Mouse (Mus musculus) E14TG2a.4 (cell line): ENCODE measurements around the gene Rnf207.

Experiments used
- H3K27me3 ChIP-seq: 2 replicates; pipeline ENCODE4 v1.6.1; 2014; ENCODE audit warnings: low read length, control low read depth; ENCODE audit not compliant: insufficient read depth
- H3K36me3 ChIP-seq: 2 replicates; pipeline ENCODE4 v1.6.1; 2014; ENCODE audit warnings: low read length, control low read depth; ENCODE audit not compliant: insufficient read depth
- H3K4me1 ChIP-seq: replicated peaks from 2 replicates; pipeline ENCODE4 v1.6.1; 2014; ENCODE audit warnings: low read depth, low read length, control low read depth
- H3K4me3 ChIP-seq: replicated peaks from 2 replicates; pipeline ENCODE4 v1.5.1; 2014; ENCODE audit warnings: mild to moderate bottlenecking, low read length
- H3K9me3 ChIP-seq: 2 replicates; pipeline ENCODE4 v1.6.1; 2014; ENCODE audit warnings: low read length, control low read depth
- CTCF ChIP-seq: conservative IDR thresholded peaks from 2 replicates; pipeline ENCODE4 v1.5.1; 2014; ENCODE audit warnings: low read length
- NANOG ChIP-seq: IDR thresholded peaks from 2 replicates; pipeline ENCODE4 v1.6.1; 2014; ENCODE audit warnings: borderline replicate concordance, low read length, mixed read lengths
- POU5F1 ChIP-seq: IDR thresholded peaks from 2 replicates; pipeline ENCODE4 v1.6.1; 2014; ENCODE audit warnings: low read length, borderline replicate concordance

Rnf207 gene

DNA sequence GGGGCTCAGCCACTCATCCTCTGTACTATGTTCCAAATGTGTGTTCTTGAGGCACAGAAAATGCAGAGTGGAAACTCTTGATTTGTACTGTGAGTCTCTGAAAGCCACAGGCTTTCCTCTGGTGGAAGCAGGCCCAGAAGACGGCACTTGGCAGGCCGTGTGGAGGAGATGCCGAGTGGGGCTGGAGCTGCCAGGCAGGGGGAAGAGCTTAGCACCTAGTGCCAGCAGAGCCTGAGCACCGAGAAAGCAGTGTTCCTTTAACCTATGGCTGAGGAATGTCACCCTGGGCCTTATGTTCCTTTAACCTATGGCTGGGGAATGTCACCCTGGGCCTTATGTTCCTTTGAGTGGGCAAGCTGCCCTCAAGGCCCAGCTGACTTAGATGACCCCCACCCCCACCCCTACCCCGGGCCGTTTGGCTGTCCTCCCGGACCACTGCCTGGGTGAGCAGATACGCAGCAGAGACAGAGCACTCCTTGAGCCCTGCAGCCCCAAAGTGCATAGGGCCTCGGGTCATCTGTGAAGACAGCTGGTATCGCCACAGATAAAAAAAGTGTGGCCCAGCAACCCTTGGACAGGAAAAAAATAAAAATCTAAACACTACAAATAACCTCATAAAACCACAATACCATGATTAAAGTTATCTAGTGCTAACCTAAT lies 52.4 kb downstream of the Rnf207 start:
- H3K4me1 ChIP-seq: peaks cover 69% of the 10 kb centered on the region
- no peaks in the 10 kb centered on the region for H3K9me3 ChIP-seq
- no peak for TF ChIP-seq POU5F1
- TF ChIP-seq NANOG: no peak
- TF ChIP-seq CTCF: no peak
- H3K36me3 ChIP-seq: peaks cover 28% of the 10 kb centered on the region
- H3K27me3 ChIP-seq: no peaks in the 10 kb centered on the region
- no peak overlapping the region for H3K4me3 ChIP-seq

DNA sequence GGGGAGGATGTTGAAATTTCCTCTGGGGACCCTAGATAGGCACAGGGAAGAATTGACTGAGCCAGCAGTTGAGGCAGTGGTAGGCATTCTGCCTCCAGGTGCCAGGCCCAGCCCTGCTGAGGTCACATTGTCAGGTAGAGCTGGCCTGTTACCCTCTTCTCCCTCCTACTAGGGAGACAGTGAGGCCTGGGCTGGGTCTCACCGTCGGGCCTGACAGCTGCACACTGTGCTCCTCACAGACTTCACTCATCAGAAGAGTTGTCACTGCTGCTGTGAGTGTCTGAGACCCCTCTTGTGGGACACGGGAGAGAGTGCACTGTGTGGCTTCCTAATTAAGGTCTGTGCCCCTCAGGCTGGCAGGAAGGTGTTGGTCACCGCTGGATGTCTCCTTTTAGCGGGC lies 53.0 kb downstream of the Rnf207 start:
- no peak for TF ChIP-seq CTCF
- no peak for TF ChIP-seq NANOG
- TF ChIP-seq POU5F1: no peak
- Histone ChIP-seq H3K9me3 (no peaks in the 10 kb centered on the region), H3K4me1 (peaks cover 74% of the 10 kb centered on the region), H3K4me3 (peak overlapping the region; percentile 5; the same call in 1 of the 2 replicates), H3K36me3 (peaks cover 27% of the 10 kb centered on the region), H3K27me3 (no peaks in the 10 kb centered on the region)

DNA sequence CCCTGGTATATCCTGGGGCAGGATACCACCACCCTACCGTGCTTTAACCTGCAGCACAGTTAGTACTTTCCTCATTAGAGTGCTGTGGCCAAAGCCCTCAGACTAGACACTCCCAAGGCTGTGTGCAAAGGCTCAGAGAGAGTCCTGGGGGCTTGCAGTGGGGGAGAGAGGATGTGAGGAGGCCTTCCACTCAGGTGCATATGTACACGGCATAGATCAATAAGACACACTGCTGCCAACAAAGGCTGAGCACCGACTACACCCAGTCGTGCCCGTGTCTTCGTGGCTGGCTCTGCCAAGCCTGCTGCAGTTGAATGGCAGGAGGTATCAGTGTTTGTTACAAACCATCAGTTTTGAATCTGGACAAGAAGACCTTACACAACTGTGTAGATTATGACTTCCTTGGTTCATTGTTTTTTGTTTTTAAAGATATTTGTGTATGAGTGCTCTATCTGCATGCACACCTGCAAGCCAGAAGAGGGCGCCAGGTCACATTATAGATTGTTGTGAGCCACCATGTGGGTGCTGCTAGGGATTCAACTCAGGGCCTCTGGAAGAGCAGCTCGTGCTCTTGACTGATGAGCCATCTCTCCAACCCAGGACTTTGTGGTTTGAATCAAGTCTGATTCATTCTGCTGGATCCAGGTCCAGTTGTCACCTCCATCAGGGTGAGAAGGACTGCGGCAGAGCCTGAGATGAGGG lies 53.8 kb downstream of the Rnf207 start:
- no peaks in the 10 kb centered on the region for H3K27me3 ChIP-seq
- TF ChIP-seq CTCF (peak; percentile 65), NANOG (no peak)
- peaks cover 33% of the 10 kb centered on the region for H3K36me3 ChIP-seq

DNA sequence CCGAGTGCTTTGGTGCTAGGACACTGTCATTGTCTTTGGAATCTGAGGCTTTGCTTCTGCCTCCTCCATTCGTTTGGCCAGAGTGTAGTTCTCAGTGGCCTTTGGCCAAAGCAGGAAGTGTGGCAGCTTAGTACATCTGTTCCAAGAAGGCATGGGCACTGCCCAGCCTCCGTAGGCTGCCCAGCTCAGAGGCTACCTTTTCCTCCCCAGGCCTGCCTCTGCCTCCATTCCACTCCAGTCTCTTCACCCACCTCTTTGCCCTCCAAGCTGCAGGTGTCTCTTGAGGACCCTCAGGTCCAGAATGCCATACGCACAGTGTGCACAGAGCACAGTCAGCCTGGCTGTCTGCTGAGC lies 54.6 kb downstream of the Rnf207 start:
- peaks cover 63% of the 10 kb centered on the region for H3K4me1 ChIP-seq
- H3K9me3 ChIP-seq: no peaks in the 10 kb centered on the region
- no peak for TF ChIP-seq POU5F1
- TF ChIP-seq NANOG: no peak
- no peak for TF ChIP-seq CTCF
- peaks cover 39% of the 10 kb centered on the region for H3K36me3 ChIP-seq
- H3K4me3 ChIP-seq: peak overlapping the region; percentile 55
- H3K27me3 ChIP-seq: no peaks in the 10 kb centered on the region

More for the DNA sequence above, 53.8 kb downstream of the Rnf207 start:
- peak overlapping the region; percentile 55; the same call in 1 of the 2 replicates for H3K4me3 ChIP-seq
- H3K9me3 ChIP-seq: no peaks in the 10 kb centered on the region
- H3K4me1 ChIP-seq: peaks cover 70% of the 10 kb centered on the region

DNA sequence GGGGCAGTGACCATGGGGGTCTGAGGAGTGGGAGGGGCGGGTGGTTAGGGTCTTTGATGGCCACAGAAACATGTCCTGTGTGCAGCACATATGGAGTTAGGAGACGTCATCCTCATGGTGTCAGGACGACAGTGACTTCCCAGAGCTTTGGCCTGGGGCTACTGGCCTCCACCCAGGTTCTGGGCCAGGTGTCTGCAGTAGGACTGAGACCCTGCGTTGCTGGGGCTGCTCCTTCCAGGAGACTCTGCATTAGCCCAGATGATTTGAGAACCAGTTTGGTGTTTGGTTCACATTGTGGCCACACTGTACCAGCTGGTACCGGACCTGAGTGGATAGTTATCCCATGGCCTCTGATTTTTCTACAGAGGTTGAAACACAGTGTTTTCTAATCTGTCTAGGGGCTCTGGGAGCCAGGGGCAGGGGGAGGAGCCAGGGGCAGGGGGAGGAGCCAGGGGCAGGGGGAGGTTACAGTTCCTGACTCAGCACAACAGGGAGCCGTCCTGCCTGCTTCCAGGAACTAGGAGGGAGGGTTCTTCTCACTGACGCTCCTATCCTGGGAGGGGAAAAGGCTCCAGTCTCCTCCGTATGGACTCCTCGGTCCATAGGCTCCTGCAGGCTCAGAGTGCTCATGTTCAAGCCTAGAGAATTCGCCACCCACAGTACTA lies 55.1 kb downstream of the Rnf207 start:
- Histone ChIP-seq H3K4me3 (peak overlapping the region; percentile 62), H3K9me3 (no peaks in the 10 kb centered on the region), H3K36me3 (peaks cover 43% of the 10 kb centered on the region), H3K27me3 (no peaks in the 10 kb centered on the region), H3K4me1 (peaks cover 64% of the 10 kb centered on the region)
- TF ChIP-seq CTCF: no peak
- TF ChIP-seq NANOG: no peak
- TF ChIP-seq POU5F1: no peak

DNA sequence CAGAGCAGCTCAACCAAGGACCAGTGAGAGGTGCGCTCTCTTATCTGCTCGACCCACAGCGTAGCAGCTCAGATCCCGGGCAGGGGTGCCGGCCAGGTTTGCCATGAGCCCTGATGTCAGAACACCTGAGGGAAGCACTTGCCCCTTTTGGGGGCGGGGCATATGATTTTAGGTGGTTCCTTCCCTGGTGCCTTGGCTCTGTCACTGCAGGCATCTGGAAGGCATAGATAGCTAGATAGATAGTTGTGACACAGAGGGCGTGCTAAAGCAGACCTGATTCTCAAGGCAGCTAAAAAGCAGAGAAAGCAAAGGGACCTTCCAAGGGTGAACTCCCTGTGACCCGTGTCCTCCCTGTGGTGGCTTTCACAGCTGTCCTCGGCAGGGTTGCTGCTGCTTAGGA lies 55.7 kb downstream of the Rnf207 start:
- no peak for TF ChIP-seq POU5F1
- no peak for TF ChIP-seq CTCF
- TF ChIP-seq NANOG: no peak
- H3K4me3 ChIP-seq: peak overlapping the region; percentile 62
- H3K36me3 ChIP-seq: peaks cover 44% of the 10 kb centered on the region
- no peaks in the 10 kb centered on the region for H3K27me3 ChIP-seq
- peaks cover 69% of the 10 kb centered on the region for H3K4me1 ChIP-seq
- H3K9me3 ChIP-seq: no peaks in the 10 kb centered on the region

DNA sequence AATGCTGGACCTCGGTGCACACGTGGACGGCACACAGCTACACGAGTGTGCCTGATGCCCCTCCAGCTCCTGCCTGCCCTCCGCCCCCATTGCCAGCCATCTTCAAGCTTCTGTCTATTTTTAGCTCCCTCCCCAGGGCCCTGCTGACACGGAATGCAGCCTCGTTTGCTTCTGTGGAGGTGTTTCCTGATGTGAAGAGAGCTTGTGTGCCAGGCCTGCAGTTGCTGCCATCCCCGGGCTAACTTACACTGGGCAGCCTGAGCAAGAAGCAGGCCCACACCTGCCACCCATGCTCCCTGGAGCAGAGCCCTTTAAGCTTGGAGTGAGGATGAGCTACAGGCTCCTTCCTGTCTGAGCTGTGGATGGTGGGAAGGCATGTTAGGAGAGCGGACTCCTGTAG lies 56.6 kb downstream of the Rnf207 start:
- TF ChIP-seq POU5F1 (no peak), CTCF (no peak), NANOG (no peak)
- Histone ChIP-seq H3K27me3 (no peaks in the 10 kb centered on the region), H3K4me1 (peaks cover 69% of the 10 kb centered on the region), H3K9me3 (no peaks in the 10 kb centered on the region), H3K36me3 (peaks cover 36% of the 10 kb centered on the region), H3K4me3 (peak overlapping the region; percentile 62)

DNA sequence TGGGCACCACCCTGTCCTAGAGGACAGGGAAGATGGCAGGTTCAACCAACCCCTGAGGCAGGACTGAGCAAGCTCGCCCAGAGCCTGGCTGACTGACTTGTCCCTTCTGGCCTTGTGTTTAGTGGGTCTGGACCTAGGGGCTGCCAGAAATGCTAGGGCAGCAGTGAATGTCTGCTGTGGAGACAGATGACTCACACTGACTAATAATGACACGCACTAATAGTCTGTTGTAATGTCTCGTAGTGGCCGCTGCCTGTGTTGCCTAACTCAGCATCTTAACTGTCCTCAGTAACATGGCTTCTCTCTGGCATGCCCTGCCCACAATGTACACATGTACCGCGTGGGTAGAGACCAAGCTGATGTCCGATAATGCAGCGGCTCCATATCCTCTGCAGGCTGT lies 58.3 kb downstream of the Rnf207 start:
- TF ChIP-seq CTCF (no peak), POU5F1 (no peak), NANOG (no peak)
- H3K4me3 ChIP-seq: 0 out of 2 replicates have a peak overlapping the region, but pooled peaks have one; percentile 62

DNA sequence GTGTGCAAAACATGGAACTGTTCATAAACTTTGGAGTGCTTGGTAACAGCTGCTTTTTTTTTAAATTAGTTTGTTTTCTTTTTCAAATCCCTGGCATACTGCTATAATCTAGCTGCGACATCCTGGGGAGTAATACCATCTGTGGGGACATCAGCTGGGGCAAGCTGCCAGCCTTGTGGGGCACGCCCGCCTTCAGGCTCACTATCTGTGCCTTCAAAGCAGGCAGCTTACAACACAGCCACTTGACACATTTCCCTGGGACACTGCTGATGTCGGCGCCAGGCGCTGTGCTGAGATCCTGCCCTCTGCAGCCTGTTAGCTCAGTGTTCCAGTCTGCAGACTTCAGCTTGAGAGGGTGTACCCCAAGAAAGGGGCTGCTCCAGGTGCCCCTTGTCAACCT lies 61.7 kb downstream of the Rnf207 start:
- TF ChIP-seq POU5F1: no peak
- no peak for TF ChIP-seq NANOG
- no peak for TF ChIP-seq CTCF
- Histone ChIP-seq H3K4me3 (no peak overlapping the region), H3K36me3 (peaks cover 67% of the 10 kb centered on the region), H3K27me3 (no peaks in the 10 kb centered on the region), H3K9me3 (no peaks in the 10 kb centered on the region), H3K4me1 (peaks cover 35% of the 10 kb centered on the region)

More for the DNA sequence above, 58.3 kb downstream of the Rnf207 start:
- Histone ChIP-seq H3K4me1 (peaks cover 58% of the 10 kb centered on the region), H3K36me3 (peaks cover 43% of the 10 kb centered on the region), H3K27me3 (no peaks in the 10 kb centered on the region), H3K9me3 (no peaks in the 10 kb centered on the region)
